Mouse (Mus musculus): Measurements from ENCODE around the gene Kcnk4. TPM values are rescaled to one million over a fixed set of nuclear protein-coding genes. Genes with fewer than 3 reads are reported as not detected.
"Not testable (repeated sequence)": the region's sequence is repeated elsewhere in the genome, so short reads cannot be mapped to it uniquely, and the experiment has no call there.

Kcnk4 gene
- polyA plus RNA-seq, 1 experiment from 2014 or later, result 0.35 TPM

GRCm38 (mm10) chr19:6910306-6910705 is 24.0 kb downstream of the Kcnk4 start:
- peak; percentile 34; the same call in 1 of the 2 replicates for ATAC-seq (ENCODE audit: insufficient number of reproducible peaks, insufficient read depth, low FRiP score, low read depth)
- Histone ChIP-seq H3K36me3 (ENCODE audit: control insufficient read depth, insufficient read depth, low read length) (peaks cover 38% of the 10 kb centered on the region), H3K27ac (ENCODE audit: low read length) (peak overlapping the region; percentile 99), H3K9ac (replicated peaks; ENCODE audit: low read depth, low read length) (peak overlapping the region; percentile 45), H3K4me3 (ENCODE audit: low read depth, low read length) (peak overlapping the region; percentile 57), H3K4me2 (replicated peaks; ENCODE audit: low read depth, low read length) (peak overlapping the region; percentile 88), H3K4me1 (ENCODE audit: control insufficient read depth, insufficient read depth, low read length) (peaks cover 20% of the 10 kb centered on the region; the same call in 1 of the 2 replicates)
- not testable (repeated sequence) for H3K9me3 ChIP-seq (ENCODE audit: control insufficient read depth, low read depth, low read length); H3K27me3 ChIP-seq (ENCODE audit: control insufficient read depth, insufficient read depth, low read length)
- WGBS, result under 1% methylated on average over 30 of the region's 30 CpGs

GRCm38 (mm10) chr19:6909507-6910289 is 24.6 kb downstream of the Kcnk4 start, which contains the start of the genes Trmt112 and Prdx5:
TSS of gene Trmt112 (plus strand) at chr19:6909698.
TSS of gene Prdx5 (minus strand) at chr19:6910106.
- Histone ChIP-seq H3K27me3 (ENCODE audit: control insufficient read depth, insufficient read depth, low read length) (no peaks in the 10 kb centered on the region), H3K9me3 (ENCODE audit: control insufficient read depth, low read depth, low read length) (no peaks in the 10 kb centered on the region), H3K9ac (replicated peaks; ENCODE audit: low read depth, low read length) (peak within 1 kb of the TSS; percentile 45), H3K4me3 (ENCODE audit: low read depth, low read length) (peak within 1 kb of the TSS; percentile 57), H3K36me3 (ENCODE audit: control insufficient read depth, insufficient read depth, low read length) (peaks cover 40% of the 10 kb centered on the region), H3K4me1 (ENCODE audit: control insufficient read depth, insufficient read depth, low read length) (peaks cover 20% of the 10 kb centered on the region; the same call in 1 of the 2 replicates), H3K4me2 (replicated peaks; ENCODE audit: low read depth, low read length) (peak within 1 kb of the TSS; percentile 88), H3K27ac (ENCODE audit: low read length) (peak within 1 kb of the TSS; percentile 99)
- WGBS, result under 1% methylated on average over 65 of the region's 65 CpGs
- ATAC-seq (ENCODE audit: insufficient number of reproducible peaks, insufficient read depth, low FRiP score, low read depth), result peak; percentile 91

- peaks cover 40% of the 10 kb centered on the region for H3K36me3 ChIP-seq (ENCODE audit: control insufficient read depth, insufficient read depth, low read length)
- H3K27me3 ChIP-seq (ENCODE audit: control insufficient read depth, insufficient read depth, low read length), result no peaks in the 10 kb centered on the region
- H3K9ac ChIP-seq (replicated peaks; ENCODE audit: low read depth, low read length), result peak overlapping the region; percentile 45
- no peaks in the 10 kb centered on the region for H3K9me3 ChIP-seq (ENCODE audit: control insufficient read depth, low read depth, low read length)
- H3K27ac ChIP-seq (ENCODE audit: low read length), result peak overlapping the region; percentile 99
- peak overlapping the region; percentile 57 for H3K4me3 ChIP-seq (ENCODE audit: low read depth, low read length)
- 6% methylated on average over 11 of the region's 11 CpGs for WGBS
- peaks cover 20% of the 10 kb centered on the region; the same call in 1 of the 2 replicates for H3K4me1 ChIP-seq (ENCODE audit: control insufficient read depth, insufficient read depth, low read length)
- H3K4me2 ChIP-seq (replicated peaks; ENCODE audit: low read depth, low read length), result peak overlapping the region; percentile 88
- no peak for ATAC-seq (ENCODE audit: insufficient number of reproducible peaks, insufficient read depth, low FRiP score, low read depth)
Measured at GRCm38 (mm10) chr19:6909021-6909420, 25.3 kb downstream of the Kcnk4 start.

- H3K36me3 ChIP-seq (ENCODE audit: control insufficient read depth, insufficient read depth, low read length), result peaks cover 35% of the 10 kb centered on the region
- H3K9me3 ChIP-seq (ENCODE audit: control insufficient read depth, low read depth, low read length), result no peaks in the 10 kb centered on the region
- peaks cover 20% of the 10 kb centered on the region; the same call in 1 of the 2 replicates for H3K4me1 ChIP-seq (ENCODE audit: control insufficient read depth, insufficient read depth, low read length)
- no peaks in the 10 kb centered on the region for H3K27me3 ChIP-seq (ENCODE audit: control insufficient read depth, insufficient read depth, low read length)
- WGBS, result 79% methylated on average over 7 of the region's 7 CpGs
- peak overlapping the region; percentile 45 for H3K9ac ChIP-seq (replicated peaks; ENCODE audit: low read depth, low read length)
- H3K4me2 ChIP-seq (replicated peaks; ENCODE audit: low read depth, low read length), result peak overlapping the region; percentile 88
- H3K4me3 ChIP-seq (ENCODE audit: low read depth, low read length), result peak overlapping the region; percentile 57
- no peak overlapping the region for H3K27ac ChIP-seq (ENCODE audit: low read length)
- ATAC-seq (ENCODE audit: insufficient number of reproducible peaks, insufficient read depth, low FRiP score, low read depth), result no peak
Measured at GRCm38 (mm10) chr19:6907811-6908540, 26.3 kb downstream of the Kcnk4 start.

- H3K4me1 ChIP-seq (ENCODE audit: control insufficient read depth, insufficient read depth, low read length), result peaks cover 20% of the 10 kb centered on the region; the same call in 1 of the 2 replicates
- peaks cover 27% of the 10 kb centered on the region for H3K36me3 ChIP-seq (ENCODE audit: control insufficient read depth, insufficient read depth, low read length)
- 87% methylated on average over 8 of the region's 8 CpGs for WGBS
Measured at GRCm38 (mm10) chr19:6907094-6907493, 27.2 kb downstream of the Kcnk4 start.

GRCm38 (mm10) chr19:6906199-6906598 is 28.1 kb downstream of the Kcnk4 start:
- Histone ChIP-seq H3K4me3 (ENCODE audit: low read depth, low read length) (no peak overlapping the region), H3K4me2 (replicated peaks; ENCODE audit: low read depth, low read length) (no peak overlapping the region), H3K4me1 (ENCODE audit: control insufficient read depth, insufficient read depth, low read length) (peaks cover 17% of the 10 kb centered on the region; the same call in 1 of the 2 replicates), H3K27ac (ENCODE audit: low read length) (no peak overlapping the region), H3K9me3 (ENCODE audit: control insufficient read depth, low read depth, low read length) (no peaks in the 10 kb centered on the region), H3K36me3 (ENCODE audit: control insufficient read depth, insufficient read depth, low read length) (peaks cover 18% of the 10 kb centered on the region), H3K9ac (replicated peaks; ENCODE audit: low read depth, low read length) (no peak overlapping the region), H3K27me3 (ENCODE audit: control insufficient read depth, insufficient read depth, low read length) (no peaks in the 10 kb centered on the region)
- 87% methylated on average over 3 of the region's 3 CpGs for WGBS
- ATAC-seq (ENCODE audit: insufficient number of reproducible peaks, insufficient read depth, low FRiP score, low read depth), result no peak

More at GRCm38 (mm10) chr19:6907094-6907493, 27.2 kb downstream of the Kcnk4 start:
- H3K27me3 ChIP-seq (ENCODE audit: control insufficient read depth, insufficient read depth, low read length), result no peaks in the 10 kb centered on the region
- H3K27ac ChIP-seq (ENCODE audit: low read length), result no peak overlapping the region
- H3K9ac ChIP-seq (replicated peaks; ENCODE audit: low read depth, low read length), result no peak overlapping the region
- H3K4me3 ChIP-seq (ENCODE audit: low read depth, low read length), result no peak overlapping the region
- no peak for ATAC-seq (ENCODE audit: insufficient number of reproducible peaks, insufficient read depth, low FRiP score, low read depth)
- H3K4me2 ChIP-seq (replicated peaks; ENCODE audit: low read depth, low read length), result no peak overlapping the region
- no peaks in the 10 kb centered on the region for H3K9me3 ChIP-seq (ENCODE audit: control insufficient read depth, low read depth, low read length)

GRCm38 (mm10) chr19:6905498-6906159 is 28.7 kb downstream of the Kcnk4 start:
- ATAC-seq (ENCODE audit: insufficient number of reproducible peaks, insufficient read depth, low FRiP score, low read depth), result no peak
- H3K9ac ChIP-seq (replicated peaks; ENCODE audit: low read depth, low read length), result no peak overlapping the region
- H3K4me1 ChIP-seq (ENCODE audit: control insufficient read depth, insufficient read depth, low read length), result peaks cover 14% of the 10 kb centered on the region; the same call in 1 of the 2 replicates
- no peak overlapping the region for H3K27ac ChIP-seq (ENCODE audit: low read length)
- no peak overlapping the region for H3K4me3 ChIP-seq (ENCODE audit: low read depth, low read length)
- no peaks in the 10 kb centered on the region for H3K9me3 ChIP-seq (ENCODE audit: control insufficient read depth, low read depth, low read length)
- H3K27me3 ChIP-seq (ENCODE audit: control insufficient read depth, insufficient read depth, low read length), result no peaks in the 10 kb centered on the region
- H3K4me2 ChIP-seq (replicated peaks; ENCODE audit: low read depth, low read length), result no peak overlapping the region
- peaks cover 17% of the 10 kb centered on the region for H3K36me3 ChIP-seq (ENCODE audit: control insufficient read depth, insufficient read depth, low read length)
- 89% methylated on average over 11 of the region's 11 CpGs for WGBS

- no peak overlapping the region for H3K9ac ChIP-seq (replicated peaks; ENCODE audit: low read depth, low read length)
- peaks cover 3% of the 10 kb centered on the region; the same call in 1 of the 2 replicates for H3K9me3 ChIP-seq (ENCODE audit: control insufficient read depth, low read depth, low read length)
- peaks cover 17% of the 10 kb centered on the region for H3K36me3 ChIP-seq (ENCODE audit: control insufficient read depth, insufficient read depth, low read length)
- 79% methylated on average over 2 of the region's 2 CpGs for WGBS
- no peak for ATAC-seq (ENCODE audit: insufficient number of reproducible peaks, insufficient read depth, low FRiP score, low read depth)
- H3K4me3 ChIP-seq (ENCODE audit: low read depth, low read length), result no peak overlapping the region
- H3K4me2 ChIP-seq (replicated peaks; ENCODE audit: low read depth, low read length), result no peak overlapping the region
- H3K27me3 ChIP-seq (ENCODE audit: control insufficient read depth, insufficient read depth, low read length), result no peaks in the 10 kb centered on the region
- H3K4me1 ChIP-seq (ENCODE audit: control insufficient read depth, insufficient read depth, low read length), result peaks cover 14% of the 10 kb centered on the region; the same call in 1 of the 2 replicates
- H3K27ac ChIP-seq (ENCODE audit: low read length), result no peak overlapping the region
Measured at GRCm38 (mm10) chr19:6904846-6905245, 29.5 kb downstream of the Kcnk4 start.

Data from stomach, embryonic 14.5 days (tissue).